Mouse (Mus musculus) CD8-positive naive resting alpha-beta T cell, adult 2 months (primary cell): ENCODE measurements around the gene Gabrp.

Experiments used
- DNase-seq, 2 experiments: peaks; one replicate each; pipeline ENCODE4 v3.0.0; 2022; ENCODE audit warnings: low read depth in 2 of 2, low spot score in 2 of 2

The Gabrp gene

GRCm38 (mm10) chr11:33529576-33529975 lies 49.2 kb downstream of the Gabrp start:
- DNase-seq, result no peak

- no peak for DNase-seq
Observed at GRCm38 (mm10) chr11:33513376-33513991, 65.3 kb downstream of the Gabrp start, which contains the start of gene Ranbp17. Ranbp17 (minus strand) TSS chr11:33513746.

GRCm38 (mm10) chr11:33512854-33513375 lies 65.8 kb downstream of the Gabrp start:
- DNase-seq, result no peak

GRCm38 (mm10) chr11:33509401-33509800 lies 69.4 kb downstream of the Gabrp start:
- DNase-seq, result no peak
